Comparison of ENCODE assay signal across 8 mouse cellular contexts in the genomic region with DNA sequence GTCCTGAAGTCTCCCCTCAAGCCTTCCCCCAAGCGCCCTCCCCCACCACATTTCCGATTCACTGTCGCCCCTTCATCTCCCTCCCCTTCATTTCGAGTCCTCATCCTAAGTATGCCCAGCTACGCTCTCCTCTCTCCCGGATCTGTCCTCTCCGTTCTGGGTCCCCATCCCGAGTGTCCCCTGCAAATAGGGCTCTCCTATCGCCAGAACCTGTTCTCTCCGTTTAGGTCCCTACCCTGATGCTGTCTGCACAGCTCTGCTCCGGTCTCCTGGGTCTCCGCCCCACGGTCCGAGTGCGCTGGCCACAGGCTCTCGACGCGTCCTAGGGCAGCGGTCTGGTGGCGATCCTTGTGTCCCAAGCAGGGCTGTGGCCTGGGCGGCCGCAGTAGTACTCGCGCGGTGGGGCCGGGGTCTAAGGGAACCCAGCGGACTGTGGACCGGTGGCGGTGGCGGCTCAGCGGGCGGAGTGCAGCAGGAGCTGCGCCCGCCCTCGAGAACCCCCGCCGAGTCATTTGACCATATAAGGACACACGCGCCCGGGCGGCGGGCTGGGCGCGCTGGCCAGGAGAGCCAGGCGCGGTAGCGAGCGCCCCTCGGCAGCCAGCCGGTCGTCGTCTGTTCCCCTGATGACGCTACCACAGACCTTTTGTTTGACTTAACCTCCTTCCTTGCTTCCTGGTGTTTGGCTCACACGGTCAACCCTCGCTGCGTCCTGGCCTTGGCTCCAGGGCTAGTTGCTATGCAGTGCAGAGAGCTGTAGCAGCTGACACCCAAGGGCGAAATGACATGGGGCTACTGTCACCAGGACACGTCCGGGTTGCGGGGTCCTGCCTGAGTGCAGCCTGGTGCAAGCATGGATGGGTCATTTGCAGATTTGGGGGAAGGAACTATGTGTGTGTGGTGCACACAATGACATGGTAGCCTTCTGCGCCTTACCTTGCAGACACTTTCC. TPM values are rescaled to one million over a fixed set of nuclear protein-coding genes. Genes with fewer than 3 reads are reported as not detected.
A peak's percentile ranks its signal among the peaks of the same experiment; 100 is the strongest.
DNase-seq lines count a peak whose midpoint lies in the region; ATAC-seq and TF ChIP-seq lines count a peak whose summit lies in the region.

No protein-coding gene starts in this region.

- H3K27ac ChIP-seq in hindbrain, embryonic 16.5 days (ENCODE audit: low read depth, low read length): peak overlapping the region; percentile 72
- peak overlapping the region; percentile 97 for H3K27ac ChIP-seq in left cerebral cortex, adult 2 months

- ATAC-seq in hindbrain, embryonic 16.5 days: peak; percentile 97

- peak overlapping the region; percentile 86 for H3K4me2 ChIP-seq in hindbrain, embryonic 16.5 days (ENCODE audit: low read length)

- peak; percentile 92 for DNase-seq in NIH3T3 (ENCODE audit: low read depth)
- DNase-seq in cerebellum, postnatal 14 days: peak; percentile 73 to 77
- DNase-seq in gastrocnemius, adult 18-20 months (ENCODE audit: low spot score): peak; percentile 24
- peak; percentile 72 to 78 for DNase-seq in left cerebral cortex, adult 2 months (ENCODE audit: extremely low spot score in 1 of 2, low spot score in 2 of 2)
- peak; percentile 78 to 85 for DNase-seq in lung, postnatal 4 days
- DNase-seq in right cerebral cortex, adult 18-20 months: peak; percentile 77
- DNase-seq in urinary bladder, postnatal 4 days (ENCODE audit: low spot score in 2 of 2): peak; percentile 67 to 74

- peak overlapping the region; percentile 76 for H3K4me3 ChIP-seq in hindbrain, embryonic 16.5 days (ENCODE audit: low read length)
- peak overlapping the region; percentile 81 for H3K4me3 ChIP-seq in left cerebral cortex, adult 2 months

- H3K9me3 ChIP-seq in hindbrain, embryonic 16.5 days (ENCODE audit: control insufficient read depth, low read length): no peaks in the 10 kb centered on the region

- no peaks in the 10 kb centered on the region for H3K36me3 ChIP-seq in hindbrain, embryonic 16.5 days (ENCODE audit: control insufficient read depth, insufficient read depth, low read length)

- H3K27me3 ChIP-seq in hindbrain, embryonic 16.5 days (replicated peaks; ENCODE audit: control insufficient read depth, insufficient read depth, low read length): no peaks in the 10 kb centered on the region

- peak overlapping the region; percentile 91 for H3K9ac ChIP-seq in hindbrain, embryonic 16.5 days (ENCODE audit: low read depth, low read length)

- TF ChIP-seq CTCF in left cerebral cortex, adult 2 months (IDR thresholded peaks at IDR 0.05): no peak

- peaks cover 2% of the 10 kb centered on the region; the same call in 1 of the 2 replicates for H3K4me1 ChIP-seq in hindbrain, embryonic 16.5 days (ENCODE audit: control insufficient read depth, insufficient read depth, low read depth, low read length)

- WGBS in hindbrain, embryonic 16.5 days: 5% methylated on average over 47 of the region's 61 CpGs

- intact Hi-C loops in left cerebral cortex, adult 2 months (cut with DNase I): loop anchor here (5.0 kb wide), 1 partner anchor 34 kb away; a partner anchor contains a TSS

RNA-seq across cellular contexts. Expression of a gene that starts 33.0 kb away (rescaled TPM):
- 1 to 10 TPM; 4.4 to 6.7 TPM for total RNA-seq in gastrocnemius, adult 18-20 months (2021)
- polyA plus RNA-seq in hindbrain, embryonic 16.5 days (2015; fragmentation: Nextera tagmentation; extraction: Ambion mirVana): 27.1 and 30.9 TPM in 2 replicates
- 10 to 100 TPM; 56.3 to 62.8 TPM for total RNA-seq in left cerebral cortex, adult 2 months (2021)

Comparison
In these comparisons a context has a peak if more than half of its experiments do, and no peak if none do; other contexts are left out.
1. Peak in every context shown above with its lines: DNase-seq, ATAC-seq, H3K4me3 ChIP-seq and H3K27ac ChIP-seq.
2. DNase-seq: peak in every context shown above with its lines; median percentile 92 in NIH3T3; 82 in lung, postnatal 4 days; 77 in right cerebral cortex, adult 18-20 months; 75 in cerebellum, postnatal 14 days; 75 in left cerebral cortex, adult 2 months; 70 in urinary bladder, postnatal 4 days; 24 in gastrocnemius, adult 18-20 months.
3. RNA of a gene that starts 33.0 kb away (total RNA-seq): 56.3 to 62.8 TPM in left cerebral cortex, adult 2 months; 4.4 to 6.7 TPM in gastrocnemius, adult 18-20 months; every median in the first group is over 4 times any median in the second.